Mouse (Mus musculus) liver, embryonic 14.5 days (tissue): ENCODE results near the gene Lims1.

ENCODE experiments used
- CTCF ChIP-seq: IDR thresholded peaks from 2 replicates; pipeline ENCODE4 v1.5.1; 2016; ENCODE audit warnings: antibody characterized with exemption, low read depth, control low read depth
- EP300 ChIP-seq: IDR thresholded peaks from 2 replicates; pipeline ENCODE4 v1.6.1; 2016; ENCODE audit warnings: antibody characterized with exemption, low read depth

- no peak for TF ChIP-seq EP300
- TF ChIP-seq CTCF: no peak
These were observed 12.5 kb upstream of the Lims1 start for GRCm38 (mm10) chr10:58310791-58311190.
